Mouse (Mus musculus): ENCODE data around the gene Arhgap4. TPM values are rescaled to one million over a fixed set of nuclear protein-coding genes. Genes with fewer than 3 reads are reported as not detected.
A peak's percentile ranks its signal among the peaks of the same experiment; 100 is the strongest.

Arhgap4 gene
- total RNA-seq (2014; fragmentation: Nextera tagmentation) (27.6 and 32.5 TPM in 2 replicates), total RNA-seq (2017) (13.7 and 20.1 TPM in 2 replicates)

- peak; percentile 99 for ATAC-seq (replicated peaks; ENCODE audit: low FRiP score, low TSS enrichment, poor library complexity, severe bottlenecking)
These were observed at the start of gene Arhgap4, which contains the start of gene Naa10 for GRCm38 (mm10) chrX:73921823-73922549. TSS of gene Arhgap4 (minus strand) at chrX:73921870. TSS of gene Naa10 (minus strand) at chrX:73921944.

DNA sequence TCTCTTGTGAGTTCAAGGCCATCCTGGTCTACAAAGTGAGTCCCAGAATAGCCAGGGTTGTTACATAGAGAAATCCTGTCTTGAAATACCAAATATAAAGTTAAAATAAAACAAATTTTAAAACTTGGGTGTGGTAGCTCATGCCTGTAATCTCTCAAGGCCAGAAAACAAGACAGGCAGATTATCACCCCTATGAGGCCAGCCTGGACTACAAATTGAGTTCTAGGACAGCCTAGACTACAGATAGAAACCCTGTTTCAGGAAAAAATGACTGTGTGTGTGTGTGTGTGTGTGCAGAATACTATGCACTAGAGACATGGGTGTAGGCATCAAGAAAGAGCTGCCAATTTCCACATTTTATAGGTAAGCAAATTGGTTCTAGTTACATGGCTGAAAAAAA is 49.1 kb upstream of the Arhgap4 start:
- ATAC-seq (replicated peaks; ENCODE audit: low FRiP score, low TSS enrichment, poor library complexity, severe bottlenecking) = no peak

DNA sequence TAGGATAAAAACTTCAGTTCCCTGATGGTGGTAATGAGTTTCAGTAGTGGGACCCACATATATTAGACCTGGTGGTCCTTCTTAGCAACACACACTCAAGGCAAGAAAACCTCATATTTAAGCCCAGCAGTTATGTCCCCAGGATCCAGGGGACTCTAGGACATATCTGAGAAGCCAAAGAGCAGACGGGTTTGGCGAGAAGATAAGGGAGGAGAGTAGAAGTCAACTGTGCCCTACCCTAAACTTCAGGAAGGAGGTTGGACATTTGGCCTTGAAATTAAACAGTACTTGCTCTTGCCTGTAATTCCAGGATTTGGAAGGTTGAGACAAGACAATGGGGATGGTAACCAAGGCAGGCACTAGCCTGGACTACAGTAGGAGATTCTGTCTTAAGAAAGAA is 48.1 kb upstream of the Arhgap4 start:
- ATAC-seq (replicated peaks; ENCODE audit: low FRiP score, low TSS enrichment, poor library complexity, severe bottlenecking) = peak; percentile 36

GRCm38 (mm10) chrX:73969167-73969566 is 47.5 kb upstream of the Arhgap4 start:
- no peak for ATAC-seq (replicated peaks; ENCODE audit: low FRiP score, low TSS enrichment, poor library complexity, severe bottlenecking)

DNA sequence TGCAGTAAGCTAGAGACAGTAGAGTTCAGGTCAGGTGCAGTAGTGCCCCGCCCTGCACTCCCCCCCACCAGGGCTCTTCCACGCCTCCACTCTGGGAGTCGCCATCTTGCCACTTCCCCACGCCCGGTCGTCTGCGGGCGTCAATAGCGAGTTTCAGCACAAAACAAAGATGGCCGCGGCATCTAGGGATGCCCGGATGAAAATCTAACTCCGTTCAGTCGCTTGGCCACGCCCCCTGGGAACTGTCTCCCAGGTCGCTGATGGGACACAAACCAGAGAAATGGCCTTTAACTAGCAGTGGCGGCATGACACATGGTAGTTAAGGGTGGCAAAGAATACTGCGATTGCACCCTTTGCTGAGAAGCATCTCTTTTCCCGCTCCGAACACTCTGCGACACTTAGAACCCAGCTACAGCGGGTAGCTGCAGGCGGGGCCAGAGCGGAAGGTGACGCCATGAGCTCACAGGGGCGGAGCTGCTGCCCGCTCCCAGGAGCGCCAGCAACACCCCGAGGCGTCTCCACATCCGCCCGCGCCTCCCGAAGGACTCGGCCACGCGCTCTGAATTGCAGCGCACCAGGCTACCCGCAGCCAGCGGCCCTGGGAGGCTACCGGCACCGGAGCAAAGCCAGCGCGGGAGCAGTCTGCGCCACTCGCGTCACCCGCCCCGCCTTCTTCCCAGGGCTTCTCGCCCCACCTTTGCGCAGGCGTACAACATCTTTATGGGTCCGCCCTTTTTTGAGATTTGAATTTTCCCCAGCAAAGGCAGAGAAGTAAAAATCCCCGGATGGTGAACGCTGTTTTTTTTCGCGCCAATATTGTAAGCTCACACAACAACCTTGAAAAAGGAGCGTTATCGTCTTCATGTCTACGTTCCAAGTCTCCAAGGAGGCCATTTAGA is 45.8 kb upstream of the Arhgap4 start:
- peak; percentile 49 for ATAC-seq (replicated peaks; ENCODE audit: low FRiP score, low TSS enrichment, poor library complexity, severe bottlenecking)

DNA sequence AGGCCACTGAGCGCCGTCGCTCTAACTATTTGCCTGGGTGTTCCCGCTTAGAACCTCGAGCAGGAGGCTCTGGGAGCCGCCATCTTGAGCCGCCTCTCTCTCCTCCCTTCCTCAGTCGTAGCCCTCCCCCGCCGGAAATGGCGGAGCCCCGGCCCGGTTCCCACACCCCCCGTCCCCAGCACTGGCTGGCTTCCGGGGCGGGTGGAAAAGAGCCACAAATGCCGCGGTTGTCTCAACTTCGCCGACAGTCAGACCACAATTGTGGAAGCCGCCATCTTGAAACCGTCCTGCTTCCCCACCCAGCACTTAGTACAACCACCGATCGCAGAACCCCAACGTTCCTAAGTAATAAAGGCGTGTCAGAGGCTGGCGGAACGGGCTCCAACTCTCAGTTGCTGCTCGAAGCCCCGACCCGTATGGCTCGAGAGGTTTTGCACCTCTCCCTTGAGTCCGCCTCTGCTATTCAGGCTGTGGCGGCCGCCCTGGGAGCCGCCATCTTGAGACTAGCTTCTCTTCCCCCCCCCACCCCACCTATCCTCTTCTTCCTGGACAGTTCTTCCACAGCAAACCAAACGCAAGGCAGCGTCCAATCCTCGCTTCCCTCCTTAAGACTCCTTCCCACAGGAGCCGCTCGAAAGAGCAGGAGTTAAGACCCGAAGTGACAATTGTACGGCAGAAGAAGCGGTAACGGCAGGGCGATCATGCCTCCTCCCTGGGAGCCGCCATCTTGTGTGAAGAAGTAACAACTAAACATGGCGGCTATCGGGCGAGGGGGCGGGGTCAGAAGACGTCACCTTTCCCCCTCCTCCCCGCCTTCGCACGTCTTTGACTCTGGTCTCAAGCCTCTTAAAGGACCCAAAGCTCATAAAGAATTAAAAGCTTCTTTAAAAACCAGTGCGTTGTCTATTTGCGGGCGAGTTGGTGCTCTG is 44.8 kb upstream of the Arhgap4 start, which contains the start of gene Hcfc1:
TSS of gene Hcfc1 (minus strand) at position 110 of the 929 bp plus-strand sequence.
- ATAC-seq (replicated peaks; ENCODE audit: low FRiP score, low TSS enrichment, poor library complexity, severe bottlenecking) = peak; percentile 38

DNA sequence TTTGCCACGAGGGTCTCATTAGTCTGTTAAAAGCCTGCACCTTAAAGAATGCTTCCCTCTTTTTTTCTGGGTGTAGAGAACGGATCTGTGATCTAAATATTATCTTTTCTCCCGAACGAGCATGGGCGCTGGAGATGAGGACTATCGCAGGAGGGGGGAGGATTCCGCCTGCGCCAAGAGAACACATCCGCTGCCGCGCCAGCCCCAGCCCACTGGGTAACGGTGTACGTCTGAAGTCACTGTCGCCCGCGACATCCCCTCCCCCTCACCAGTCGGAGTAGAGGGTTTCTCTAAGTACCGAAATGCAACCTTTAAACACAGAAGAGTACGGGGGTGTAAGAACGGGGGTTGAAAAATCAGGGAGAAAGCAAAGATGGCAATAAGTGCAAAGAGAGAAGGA is 43.6 kb upstream of the Arhgap4 start:
- no peak for ATAC-seq (replicated peaks; ENCODE audit: low FRiP score, low TSS enrichment, poor library complexity, severe bottlenecking)

GRCm38 (mm10) chrX:73964363-73964762 is 42.7 kb upstream of the Arhgap4 start:
- ATAC-seq (replicated peaks; ENCODE audit: low FRiP score, low TSS enrichment, poor library complexity, severe bottlenecking) = peak; percentile 17

GRCm38 (mm10) chrX:73954988-73955387 is 33.3 kb upstream of the Arhgap4 start:
- no peak for ATAC-seq (replicated peaks; ENCODE audit: low FRiP score, low TSS enrichment, poor library complexity, severe bottlenecking)

- no peak for ATAC-seq (replicated peaks; ENCODE audit: low FRiP score, low TSS enrichment, poor library complexity, severe bottlenecking)
These were observed 30.9 kb upstream of the Arhgap4 start for GRCm38 (mm10) chrX:73952603-73953002.

DNA sequence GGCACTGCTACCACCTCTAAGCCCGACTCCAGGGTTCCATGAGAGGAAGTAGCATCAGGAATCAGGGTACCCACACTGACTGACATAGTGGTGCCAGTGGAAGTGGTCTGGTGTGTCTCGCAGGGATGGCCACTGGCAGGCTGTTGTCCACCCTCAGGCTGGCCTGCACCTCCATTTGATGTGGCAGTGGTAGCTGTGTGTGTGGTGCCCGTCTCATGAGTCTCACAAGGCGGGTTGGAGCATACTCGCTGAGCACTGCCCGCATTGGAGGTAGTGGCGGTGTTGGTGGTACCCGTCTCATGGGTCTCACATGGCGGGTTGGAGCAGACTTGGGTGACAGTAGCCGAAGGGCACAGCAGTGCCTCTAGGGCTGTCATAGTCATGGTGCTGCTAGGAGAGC is 27.7 kb upstream of the Arhgap4 start:
- no peak for ATAC-seq (replicated peaks; ENCODE audit: low FRiP score, low TSS enrichment, poor library complexity, severe bottlenecking)

DNA sequence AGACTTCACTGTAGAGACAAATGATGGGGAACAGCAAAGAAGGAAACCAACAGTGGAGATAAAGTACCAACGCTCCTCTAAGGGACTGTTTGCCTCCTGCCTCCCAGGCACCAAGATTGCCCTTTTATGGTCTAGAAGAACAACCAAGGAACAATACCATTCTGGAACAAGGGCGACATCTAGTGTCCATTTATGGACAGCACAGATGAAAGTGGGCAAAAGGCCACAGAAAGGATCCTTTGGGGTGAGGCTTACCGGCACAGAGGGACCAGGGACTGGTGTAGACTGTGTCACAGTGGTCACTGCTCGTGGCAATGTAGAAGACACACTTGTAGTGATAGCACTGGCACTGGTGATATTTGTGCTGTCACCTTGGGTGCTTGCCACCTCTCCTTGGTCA is 27.0 kb upstream of the Arhgap4 start:
- peak; percentile 76 for ATAC-seq (replicated peaks; ENCODE audit: low FRiP score, low TSS enrichment, poor library complexity, severe bottlenecking)

- ATAC-seq (replicated peaks; ENCODE audit: low FRiP score, low TSS enrichment, poor library complexity, severe bottlenecking) = no peak
These were observed 25.2 kb upstream of the Arhgap4 start for GRCm38 (mm10) chrX:73946896-73947295.

- peak; percentile 27 for ATAC-seq (replicated peaks; ENCODE audit: low FRiP score, low TSS enrichment, poor library complexity, severe bottlenecking)
These were observed 20.6 kb upstream of the Arhgap4 start for GRCm38 (mm10) chrX:73942294-73942693.

DNA sequence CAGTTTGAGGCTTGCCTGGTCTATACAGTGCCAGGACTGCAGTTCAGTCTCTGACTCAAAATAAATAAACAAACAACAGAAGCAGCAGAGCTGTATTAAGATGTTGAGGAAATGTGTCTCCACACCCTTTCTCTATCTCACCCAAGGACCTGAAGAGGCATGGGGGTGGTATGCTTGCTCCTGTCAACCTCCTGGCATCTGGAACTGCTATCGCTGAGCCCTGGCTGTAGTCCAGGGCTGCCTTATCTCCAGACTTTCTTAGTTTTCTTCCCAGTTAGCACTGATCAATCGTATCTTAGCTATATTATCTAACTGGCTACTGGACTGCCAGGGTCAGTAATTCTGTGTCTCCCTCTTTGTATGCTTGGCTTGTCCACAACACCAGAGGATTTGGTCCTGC is 20.2 kb upstream of the Arhgap4 start:
- peak; percentile 74 for ATAC-seq (replicated peaks; ENCODE audit: low FRiP score, low TSS enrichment, poor library complexity, severe bottlenecking)

DNA sequence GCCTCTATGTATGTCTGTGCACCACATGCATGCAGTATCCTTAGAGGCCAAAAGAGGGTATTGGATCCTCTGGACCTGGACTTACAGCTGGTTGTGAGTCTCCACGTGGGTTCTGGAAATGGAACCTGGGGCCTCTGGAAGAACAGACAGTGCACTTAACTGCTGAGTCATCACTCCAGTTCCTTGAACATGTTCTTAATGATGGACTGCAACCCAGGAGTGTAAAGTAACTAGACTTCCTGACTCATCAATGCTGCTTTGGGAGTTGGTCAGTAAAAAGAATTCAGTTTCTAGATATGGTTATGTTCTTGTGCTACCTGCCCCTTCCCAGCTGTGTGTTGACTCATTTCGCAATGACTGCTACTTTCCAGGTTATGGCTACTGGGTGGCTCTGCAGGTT is 10.2 kb upstream of the Arhgap4 start:
- ATAC-seq (replicated peaks; ENCODE audit: low FRiP score, low TSS enrichment, poor library complexity, severe bottlenecking) = no peak

- ATAC-seq (replicated peaks; ENCODE audit: low FRiP score, low TSS enrichment, poor library complexity, severe bottlenecking) = peak; percentile 90
These were observed 8.9 kb upstream of the Arhgap4 start, which contains the start of gene Renbp for GRCm38 (mm10) chrX:73930402-73931062. TSS of gene Renbp (minus strand) at chrX:73930850.

- ATAC-seq (replicated peaks; ENCODE audit: low FRiP score, low TSS enrichment, poor library complexity, severe bottlenecking) = no peak
These were observed 846 bp upstream of the Arhgap4 start for GRCm38 (mm10) chrX:73922550-73922882.

DNA sequence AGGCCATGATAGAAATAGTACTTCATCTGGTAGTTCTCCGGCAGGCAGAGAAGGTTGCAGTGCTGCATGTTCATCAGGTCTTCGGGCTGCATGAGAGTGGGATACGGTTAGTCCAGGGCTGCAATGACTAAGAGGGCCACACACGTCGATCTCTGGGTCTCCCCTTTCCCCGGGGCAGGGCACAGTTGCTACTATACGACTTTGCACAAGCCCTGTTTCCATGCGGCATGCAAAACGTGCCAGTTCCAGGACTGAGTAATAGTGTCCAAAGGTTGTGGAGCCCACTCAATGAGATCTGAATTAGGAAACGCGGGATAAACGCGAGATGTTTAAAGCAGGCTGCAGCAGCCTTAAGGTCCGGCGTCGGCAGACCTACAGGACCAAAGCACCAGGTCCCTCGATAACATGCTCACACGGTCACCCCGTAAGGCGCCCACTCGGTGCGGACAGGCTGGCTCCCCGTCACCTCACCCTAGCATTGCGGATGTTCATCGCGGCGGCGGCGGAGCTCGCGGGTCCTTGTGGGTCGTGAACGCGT is 316 bp downstream of the Arhgap4 start:
- no peak for ATAC-seq (replicated peaks; ENCODE audit: low FRiP score, low TSS enrichment, poor library complexity, severe bottlenecking)
